Mouse (Mus musculus) CD4-positive, CD25-positive, alpha-beta regulatory T cell, adult 2 months (primary cell): ENCODE data around the gene Zfp943.
A peak's percentile ranks its signal among the peaks of the same experiment; 100 is the strongest.

Experiments used
- DNase-seq: peaks from one replicate; pipeline ENCODE4 v3.0.0-alpha.2; 2012; ENCODE audit warnings: low read depth, low spot score

The Zfp943 gene

GRCm38 (mm10) chr17:21962107-21962907 lies at the start of gene Zfp943, which contains the start of gene Zfp942:
Zfp943 (plus strand) TSS chr17:21962552.
Zfp942 (minus strand) TSS chr17:21962464.
- peak; percentile 80 for DNase-seq

- DNase-seq: peak; percentile 27
Observed at GRCm38 (mm10) chr17:21963302-21963701, 950 bp downstream of the Zfp943 start.

GRCm38 (mm10) chr17:22035594-22035993 lies 73.2 kb downstream of the Zfp943 start:
- peak; percentile 18 for DNase-seq

- DNase-seq: no peak
Observed at GRCm38 (mm10) chr17:22049403-22049802, 87.1 kb downstream of the Zfp943 start.

- no peak for DNase-seq
Observed at GRCm38 (mm10) chr17:22053211-22053610, 90.9 kb downstream of the Zfp943 start.

GRCm38 (mm10) chr17:22081031-22081631 lies 118.8 kb downstream of the Zfp943 start:
- peak; percentile 38 for DNase-seq

- peak; percentile 35 for DNase-seq
Observed at GRCm38 (mm10) chr17:22083224-22083623, 120.9 kb downstream of the Zfp943 start.

- DNase-seq: no peak
Observed at GRCm38 (mm10) chr17:22118770-22119169, 156.4 kb downstream of the Zfp943 start.
